Mouse (Mus musculus) lung, embryonic 16.5 days (tissue): ENCODE data around the gene 6030452D12Rik. TPM values are rescaled to one million over a fixed set of nuclear protein-coding genes. Genes with fewer than 3 reads are reported as not detected.

ENCODE experiments used
- ATAC-seq: fragments of 200-750 bp; cut with Nextera tagmentation; 2 replicates; pipeline ENCODE4 v1.8.0; 2017; ENCODE audit warnings: low read depth, mild to moderate bottlenecking, moderate library complexity
- H3K27ac ChIP-seq: fragments of 300-500 bp; sonication (generic); 2 replicates; pipeline ENCODE4 v1.5.1; 2014; ENCODE audit warnings: mild to moderate bottlenecking, control low read depth, low read length
- H3K27me3 ChIP-seq: fragments of 300-500 bp; sonication (generic); 2 replicates; pipeline ENCODE4 v1.6.1; 2014; ENCODE audit warnings: low read depth, low read length, mixed read lengths; ENCODE audit not compliant: control insufficient read depth, insufficient read depth
- H3K36me3 ChIP-seq: fragments of 300-500 bp; sonication (generic); 2 replicates; pipeline ENCODE4 v1.6.1; 2014; ENCODE audit warnings: low read length; ENCODE audit not compliant: control insufficient read depth, insufficient read depth
- H3K4me1 ChIP-seq: fragments of 300-500 bp; sonication (generic); replicated peaks from 2 replicates; pipeline ENCODE4 v1.6.1; 2014; ENCODE audit warnings: low read length, mixed read lengths; ENCODE audit not compliant: control insufficient read depth, insufficient read depth
- H3K4me2 ChIP-seq: fragments of 300-500 bp; sonication (generic); 2 replicates; pipeline ENCODE4 v1.6.1; 2014; ENCODE audit warnings: low read depth, low read length, control low read depth
- H3K4me3 ChIP-seq: fragments of 300-500 bp; sonication (generic); 2 replicates; pipeline ENCODE4 v1.5.1; 2014; ENCODE audit warnings: mild to moderate bottlenecking, low read length, control low read depth
- H3K9ac ChIP-seq: fragments of 300-500 bp; sonication (generic); 2 replicates; pipeline ENCODE4 v1.6.1; 2014; ENCODE audit warnings: low read length, control low read depth
- H3K9me3 ChIP-seq: fragments of 300-500 bp; sonication (generic); 2 replicates; pipeline ENCODE4 v1.6.1; 2016; ENCODE audit warnings: low read length; ENCODE audit not compliant: control insufficient read depth
- WGBS: fragments of 180-500 bp; shearing (Covaris S2); extraction: QIAGEN DNeasy Blood & Tissue Kit; methylation state at CpG from one replicate; pipeline ENCODE4 v1.1.7; 2014; 5-methylcytosine and 5-hydroxymethylcytosine counted together
- polyA plus RNA-seq: library from polyadenylated mRNA; unstranded; fragments of >200 nt; fragmentation: Nextera tagmentation; extraction: Ambion mirVana; gene quantifications from 2 replicates; pipeline ENCODE4 v1.2.1, GENCODE M21; 2015

The 6030452D12Rik gene
- polyA plus RNA-seq, 1 experiment from 2014 or later, result not detected

GRCm38 (mm10) chr8:106512475-106513150 lies 12.3 kb downstream of the 6030452D12Rik start:
- no peaks in the 10 kb centered on the region for H3K9me3 ChIP-seq
- H3K27ac ChIP-seq, result no peak overlapping the region

GRCm38 (mm10) chr8:106515946-106516479 lies 15.7 kb downstream of the 6030452D12Rik start:
- ATAC-seq, result no peak
- no peak overlapping the region for H3K4me2 ChIP-seq
- H3K9me3 ChIP-seq, result no peaks in the 10 kb centered on the region
- no peak overlapping the region for H3K27ac ChIP-seq
- no peaks in the 10 kb centered on the region for H3K36me3 ChIP-seq
- no peak overlapping the region for H3K9ac ChIP-seq
- WGBS, result 16% methylated on average over 1 of the region's 1 CpGs
- H3K4me3 ChIP-seq, result no peak overlapping the region
- peaks cover 6% of the 10 kb centered on the region; the same call in 1 of the 2 replicates for H3K27me3 ChIP-seq
- peaks cover 18% of the 10 kb centered on the region for H3K4me1 ChIP-seq

More at GRCm38 (mm10) chr8:106512475-106513150, 12.3 kb downstream of the 6030452D12Rik start:
- Histone ChIP-seq H3K9ac (peak overlapping the region; percentile 11; the same call in 1 of the 2 replicates), H3K27me3 (peaks cover 15% of the 10 kb centered on the region), H3K4me2 (peak overlapping the region; percentile 61), H3K36me3 (no peaks in the 10 kb centered on the region), H3K4me1 (peaks cover 33% of the 10 kb centered on the region), H3K4me3 (peak overlapping the region; percentile 57)
- WGBS, result 34% methylated on average over 7 of the region's 7 CpGs
- ATAC-seq, result no peak

GRCm38 (mm10) chr8:106516581-106516980 lies 16.3 kb downstream of the 6030452D12Rik start:
- 0 out of 2 replicates have a peak, but pooled peaks have one; percentile 34 for ATAC-seq
- Histone ChIP-seq H3K9ac (no peak overlapping the region), H3K4me3 (no peak overlapping the region), H3K36me3 (no peaks in the 10 kb centered on the region), H3K27ac (no peak overlapping the region), H3K4me1 (peaks cover 13% of the 10 kb centered on the region), H3K4me2 (no peak overlapping the region), H3K9me3 (no peaks in the 10 kb centered on the region), H3K27me3 (peaks cover 2% of the 10 kb centered on the region; the same call in 1 of the 2 replicates)
- WGBS, result 18% methylated on average over 2 of the region's 2 CpGs

GRCm38 (mm10) chr8:106518763-106519162 lies 18.4 kb downstream of the 6030452D12Rik start:
- Histone ChIP-seq H3K27me3 (no peaks in the 10 kb centered on the region), H3K27ac (peak overlapping the region; percentile 61), H3K36me3 (no peaks in the 10 kb centered on the region), H3K4me2 (no peak overlapping the region), H3K4me3 (no peak overlapping the region), H3K4me1 (peaks cover 8% of the 10 kb centered on the region), H3K9ac (no peak overlapping the region), H3K9me3 (no peaks in the 10 kb centered on the region)
- WGBS, result 3% methylated on average over 3 of the region's 3 CpGs
- ATAC-seq, result peak; percentile 62

- Histone ChIP-seq H3K27ac (no peak overlapping the region), H3K9ac (no peak overlapping the region), H3K9me3 (no peaks in the 10 kb centered on the region), H3K4me2 (no peak overlapping the region), H3K4me3 (no peak overlapping the region), H3K36me3 (no peaks in the 10 kb centered on the region), H3K27me3 (no peaks in the 10 kb centered on the region), H3K4me1 (peaks cover 8% of the 10 kb centered on the region)
- WGBS, result 73% methylated on average over 7 of the region's 7 CpGs
- ATAC-seq, result no peak
These were observed 20.3 kb downstream of the 6030452D12Rik start for GRCm38 (mm10) chr8:106520578-106520977.

- Histone ChIP-seq H3K9me3 (no peaks in the 10 kb centered on the region), H3K27me3 (no peaks in the 10 kb centered on the region), H3K36me3 (no peaks in the 10 kb centered on the region), H3K4me3 (no peak overlapping the region), H3K4me1 (peaks cover 6% of the 10 kb centered on the region), H3K9ac (no peak overlapping the region), H3K4me2 (no peak overlapping the region), H3K27ac (no peak overlapping the region)
- peak; percentile 37; the same call in 1 of the 2 replicates for ATAC-seq
- 21% methylated on average over 9 of the region's 9 CpGs for WGBS
These were observed 21.5 kb downstream of the 6030452D12Rik start for GRCm38 (mm10) chr8:106521845-106522244.

GRCm38 (mm10) chr8:106526725-106527124 lies 26.4 kb downstream of the 6030452D12Rik start:
- H3K4me3 ChIP-seq, result no peak overlapping the region
- H3K27me3 ChIP-seq, result no peaks in the 10 kb centered on the region
- WGBS, result 66% methylated on average over 6 of the region's 6 CpGs
- H3K9ac ChIP-seq, result no peak overlapping the region
- ATAC-seq, result no peak
- no peak overlapping the region for H3K4me2 ChIP-seq
- H3K9me3 ChIP-seq, result no peaks in the 10 kb centered on the region
- H3K4me1 ChIP-seq, result no peaks in the 10 kb centered on the region
- H3K27ac ChIP-seq, result no peak overlapping the region
- no peaks in the 10 kb centered on the region for H3K36me3 ChIP-seq

- Histone ChIP-seq H3K9ac (no peak overlapping the region), H3K27me3 (no peaks in the 10 kb centered on the region), H3K4me1 (no peaks in the 10 kb centered on the region), H3K36me3 (no peaks in the 10 kb centered on the region), H3K9me3 (no peaks in the 10 kb centered on the region), H3K4me3 (no peak overlapping the region), H3K27ac (no peak overlapping the region), H3K4me2 (no peak overlapping the region)
- no peak for ATAC-seq
- WGBS, result 84% methylated on average over 9 of the region's 9 CpGs
These were observed 27.1 kb downstream of the 6030452D12Rik start for GRCm38 (mm10) chr8:106527241-106528036.

- H3K27ac ChIP-seq, result no peak overlapping the region
- no peak for ATAC-seq
- no peaks in the 10 kb centered on the region for H3K9me3 ChIP-seq
- no peak overlapping the region for H3K4me2 ChIP-seq
- H3K27me3 ChIP-seq, result no peaks in the 10 kb centered on the region
- 69% methylated on average over 9 of the region's 9 CpGs for WGBS
- no peaks in the 10 kb centered on the region for H3K4me1 ChIP-seq
- no peak overlapping the region for H3K4me3 ChIP-seq
- no peaks in the 10 kb centered on the region for H3K36me3 ChIP-seq
- no peak overlapping the region for H3K9ac ChIP-seq
These were observed 28.4 kb downstream of the 6030452D12Rik start for GRCm38 (mm10) chr8:106528596-106529249.
